Mouse (Mus musculus) heart, adult 9 months (tissue): Measurements from ENCODE around the gene Cdhr4.

Experiments used
- DNase-seq, 2 experiments: peaks; one replicate each; pipeline ENCODE4 v3.0.0; 2022; ENCODE audit warnings: low spot score in 2 of 2

Gene Cdhr4

GRCm38 (mm10) chr9:107975399-107976386, 16.6 kb upstream of the Cdhr4 start, which contains the start of gene Uba7:
Uba7 (plus strand) TSS chr9:107975505.
- peak; percentile 79 to 80 for DNase-seq

GRCm38 (mm10) chr9:107978815-107979214, 13.5 kb upstream of the Cdhr4 start:
- DNase-seq, result no peak

- DNase-seq, result peak; percentile 30 to 58
Measured at GRCm38 (mm10) chr9:107981684-107982605, 10.4 kb upstream of the Cdhr4 start.

GRCm38 (mm10) chr9:107982681-107983346, 9.5 kb upstream of the Cdhr4 start, which contains the start of gene Gm20661:
Gm20661 (plus strand) TSS chr9:107983058.
- peak; percentile 87 to 93 for DNase-seq

- DNase-seq, result peak; percentile 94 to 97
Measured at GRCm38 (mm10) chr9:107983421-107983890, 8.8 kb upstream of the Cdhr4 start.

- peak in 1 of 2 experiments; percentile 33 for DNase-seq
Measured at GRCm38 (mm10) chr9:107984052-107984753, 8.1 kb upstream of the Cdhr4 start.

GRCm38 (mm10) chr9:107984754-107985055, 7.6 kb upstream of the Cdhr4 start:
- no peak for DNase-seq

- peak; percentile 92 for DNase-seq
Measured at GRCm38 (mm10) chr9:107985131-107986119, 6.9 kb upstream of the Cdhr4 start, which contains the start of gene Inka1. Inka1 (minus strand) TSS chr9:107985879.

GRCm38 (mm10) chr9:107986376-107986775, 5.9 kb upstream of the Cdhr4 start:
- DNase-seq, result peak; percentile 81 to 85

GRCm38 (mm10) chr9:107987950-107988349, 4.3 kb upstream of the Cdhr4 start:
- peak in 1 of 2 experiments; percentile 33 for DNase-seq

GRCm38 (mm10) chr9:107993013-107993412, 716 bp downstream of the Cdhr4 start:
- no peak for DNase-seq

- no peak for DNase-seq
Measured at GRCm38 (mm10) chr9:107994464-107994863, 2.2 kb downstream of the Cdhr4 start.

- no peak for DNase-seq
Measured at GRCm38 (mm10) chr9:107995513-107995912, 3.2 kb downstream of the Cdhr4 start.

- DNase-seq, result no peak
Measured at GRCm38 (mm10) chr9:107996049-107996448, 3.8 kb downstream of the Cdhr4 start, which contains the start of gene Gm20662. Gm20662 (plus strand) TSS chr9:107996349.

- peak; percentile 100 for DNase-seq
Measured at GRCm38 (mm10) chr9:108001922-108002770, 9.8 kb downstream of the Cdhr4 start, which contains the start of gene Ip6k1. Ip6k1 (plus strand) TSS chr9:108002501.

- no peak for DNase-seq
Measured at GRCm38 (mm10) chr9:108002778-108003530, 10.7 kb downstream of the Cdhr4 start.

- no peak for DNase-seq
Measured at GRCm38 (mm10) chr9:108003531-108003890, 11.2 kb downstream of the Cdhr4 start.

- no peak for DNase-seq
Measured at GRCm38 (mm10) chr9:108008041-108008440, 15.7 kb downstream of the Cdhr4 start.
